Mouse (Mus musculus) CH12.LX (cell line): ENCODE measurements around the gene Stat2.

Experiments
- CHD1 ChIP-seq: IDR thresholded peaks from 2 replicates; pipeline ENCODE4 v1.6.1; 2012; ENCODE audit warnings: low read depth, low read length, improper control_type of control experiment, inconsistent platforms
- CTCF ChIP-seq, 2 experiments: IDR thresholded peaks in 1 of 2; conservative IDR thresholded peaks in 1 of 2; 2 replicates each; pipeline ENCODE4 v1.5.1; 2011 to 2012; ENCODE audit warnings: low read depth in 2 of 2, low read length in 2 of 2, improper control_type of control experiment in 1 of 2, inconsistent platforms in 1 of 2, mild to moderate bottlenecking in 1 of 2, moderate library complexity in 1 of 2
- HCFC1 ChIP-seq: IDR thresholded peaks from 2 replicates; pipeline ENCODE4 v1.6.1; 2012; ENCODE audit warnings: low read depth, mild to moderate bottlenecking, inconsistent platforms, low read length, improper control_type of control experiment
- POLR2A ChIP-seq: IDR thresholded peaks from 2 replicates; pipeline ENCODE4 v1.6.1; 2011; ENCODE audit warnings: low read depth, mild to moderate bottlenecking, improper control_type of control experiment, low read length
- TBP ChIP-seq: conservative IDR thresholded peaks from 2 replicates; pipeline ENCODE4 v1.6.1; 2011; ENCODE audit warnings: low read depth, low read length, improper control_type of control experiment

GRCm38 (mm10) chr10:128271883-128272282 lies 1.5 kb downstream of the Stat2 start:
- TF ChIP-seq CHD1, result no peak
- no peak for TF ChIP-seq HCFC1
- TF ChIP-seq CTCF (conservative IDR thresholded peaks at IDR 0.05 in 1 of 2, IDR thresholded peaks at IDR 0.05 in 1 of 2; ENCODE audit: low read depth in 2 of 2, low read length in 2 of 2), result peak in 1 of 2 experiments; percentile 48; a peak in 2 of 4 replicates
- TF ChIP-seq POLR2A, result no peak
- no peak for TF ChIP-seq TBP
